Mouse (Mus musculus): ENCODE measurements around the gene Cela1.

DNA sequence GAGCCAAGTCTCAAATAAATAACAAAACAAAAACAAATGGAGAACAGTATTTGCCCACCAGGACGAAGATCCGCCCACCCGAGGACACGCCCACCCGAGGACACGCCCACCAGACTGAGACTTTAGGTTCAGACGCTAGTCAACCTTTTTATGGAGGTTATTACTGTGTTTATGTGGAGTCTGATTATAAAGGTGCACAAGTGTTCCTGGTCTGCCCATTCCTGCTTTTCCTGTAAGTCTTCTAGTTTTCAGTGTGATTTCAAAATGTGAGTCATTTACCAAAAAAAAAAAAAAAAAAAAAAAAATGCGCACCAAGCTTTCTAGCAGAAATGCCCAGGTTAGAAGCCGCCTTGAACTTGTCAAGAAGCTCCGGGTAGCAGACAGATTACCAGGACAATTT, 60.4 kb downstream of the Cela1 start:
- TF ChIP-seq POLR2A (IDR thresholded peaks at IDR 0.05; ENCODE audit: low read depth, low read length) = no peak
- TF ChIP-seq CTCF (IDR thresholded peaks at IDR 0.05; ENCODE audit: borderline replicate concordance, insufficient read depth, low read length) = no peak

Measured in embryonic fibroblast, embryonic 13.5 days (primary cell).